16 mouse cellular contexts compared by ENCODE assay signal in genomic region chr3:122800050-122800449, GRCm38 (mm10).
DNase-seq lines count a peak whose midpoint lies in the region; ATAC-seq and TF ChIP-seq lines count a peak whose summit lies in the region.
"Had no signal": no experiment of that assay in that cellular context is flagged by ENCODE, and none has a peak within 500 bp of the region (broad histone marks: within the 10 kb centered on the region; RNA-seq: fewer than 3 reads in every experiment).

No protein-coding gene starts in this region.

- 75% methylated on average over 6 of the region's 6 CpGs for WGBS in intestine, embryonic 14.5 days
- 74% methylated on average over 6 of the region's 6 CpGs for WGBS in intestine, postnatal 0 days
- 69% methylated on average over 6 of the region's 6 CpGs for WGBS in hindbrain, embryonic 13.5 days
- WGBS in midbrain, embryonic 15.5 days: 47% methylated on average over 6 of the region's 6 CpGs
- 82% methylated on average over 6 of the region's 6 CpGs for WGBS in heart, embryonic 10.5 days

- no peak for DNase-seq in intestine, embryonic 14.5 days (ENCODE audit: low spot score)
- peak; percentile 63 for DNase-seq in MN1 (ENCODE audit: low spot score)
- no peak for DNase-seq in heart, embryonic 10.5 days (ENCODE audit: low spot score)
- DNase-seq in frontal cortex, postnatal 36 days (ENCODE audit: low spot score in 2 of 2): no peak
- DNase-seq: cerebellum, postnatal 25 days; gastrocnemius, postnatal 25 days; kidney, postnatal 36 days; layer of hippocampus, postnatal 36 days had no signal

- TF ChIP-seq CTCF in intestine, postnatal 0 days (IDR thresholded peaks at IDR 0.05; ENCODE audit: low read depth): no peak

- H3K4me2 ChIP-seq in intestine, embryonic 14.5 days (ENCODE audit: low read length): no peak overlapping the region
- H3K4me2 ChIP-seq in intestine, postnatal 0 days (replicated peaks; ENCODE audit: low read depth): no peak overlapping the region
- no peak overlapping the region for H3K4me2 ChIP-seq in hindbrain, embryonic 13.5 days
- no peak overlapping the region for H3K4me2 ChIP-seq in midbrain, embryonic 15.5 days
- H3K4me2 ChIP-seq: embryonic facial prominence, embryonic 12.5 days; heart, embryonic 12.5 days; limb, embryonic 13.5 days had no signal

- no peak for ATAC-seq in intestine, embryonic 14.5 days (replicated peaks; ENCODE audit: low FRiP score, low TSS enrichment, low read depth)
- no peak for ATAC-seq in intestine, postnatal 0 days
- no peak for ATAC-seq in hindbrain, embryonic 13.5 days (ENCODE audit: low FRiP score)
- 0 out of 2 replicates have a peak, but pooled peaks have one; percentile 55 for ATAC-seq in midbrain, embryonic 15.5 days (replicated peaks)
- ATAC-seq: activated CD4-positive, CD25-positive, alpha-beta regulatory T cell, adult 4 months had no signal

- no peak overlapping the region for H3K9ac ChIP-seq in intestine, embryonic 14.5 days (ENCODE audit: low read length)
- no peak overlapping the region for H3K9ac ChIP-seq in intestine, postnatal 0 days (ENCODE audit: low read depth, low read length)
- no peak overlapping the region for H3K9ac ChIP-seq in hindbrain, embryonic 13.5 days
- no peak overlapping the region for H3K9ac ChIP-seq in midbrain, embryonic 15.5 days
- H3K9ac ChIP-seq: embryonic facial prominence, embryonic 12.5 days; heart, embryonic 12.5 days; limb, embryonic 13.5 days had no signal

- H3K4me1 ChIP-seq in intestine, embryonic 14.5 days (replicated peaks; ENCODE audit: control insufficient read depth, insufficient read depth, low read length): peaks cover 20% of the 10 kb centered on the region
- no peaks in the 10 kb centered on the region for H3K4me1 ChIP-seq in intestine, postnatal 0 days (replicated peaks; ENCODE audit: control insufficient read depth, insufficient read depth, low read length)
- peaks cover 25% of the 10 kb centered on the region for H3K4me1 ChIP-seq in hindbrain, embryonic 13.5 days (replicated peaks)
- peaks cover 22% of the 10 kb centered on the region for H3K4me1 ChIP-seq in midbrain, embryonic 15.5 days
- H3K4me1 ChIP-seq in heart, embryonic 10.5 days: no peaks in the 10 kb centered on the region
- H3K4me1 ChIP-seq: heart, embryonic 12.5 days had no signal

- H3K4me3 ChIP-seq in intestine, embryonic 14.5 days (ENCODE audit: low read depth, low read length): no peak overlapping the region
- no peak overlapping the region for H3K4me3 ChIP-seq in intestine, postnatal 0 days (ENCODE audit: low read depth, low read length)
- no peak overlapping the region for H3K4me3 ChIP-seq in hindbrain, embryonic 13.5 days
- no peak overlapping the region for H3K4me3 ChIP-seq in midbrain, embryonic 15.5 days
- no peak overlapping the region for H3K4me3 ChIP-seq in heart, embryonic 10.5 days
- H3K4me3 ChIP-seq: embryonic facial prominence, embryonic 12.5 days; heart, embryonic 12.5 days; limb, embryonic 13.5 days had no signal

- H3K27me3 ChIP-seq in intestine, embryonic 14.5 days (replicated peaks; ENCODE audit: control insufficient read depth, insufficient read depth, low read length): no peaks in the 10 kb centered on the region
- no peaks in the 10 kb centered on the region for H3K27me3 ChIP-seq in intestine, postnatal 0 days (replicated peaks; ENCODE audit: control insufficient read depth, insufficient read depth, low read length)
- H3K27me3 ChIP-seq in hindbrain, embryonic 13.5 days: no peaks in the 10 kb centered on the region
- no peaks in the 10 kb centered on the region for H3K27me3 ChIP-seq in midbrain, embryonic 15.5 days (replicated peaks)
- H3K27me3 ChIP-seq in heart, embryonic 10.5 days (ENCODE audit: insufficient read depth, poor library complexity, severe bottlenecking): no peaks in the 10 kb centered on the region
- H3K27me3 ChIP-seq: embryonic facial prominence, embryonic 12.5 days; heart, embryonic 12.5 days; limb, embryonic 13.5 days had no signal

- H3K36me3 ChIP-seq in intestine, embryonic 14.5 days (ENCODE audit: control insufficient read depth, insufficient read depth, low read length): peaks cover 68% of the 10 kb centered on the region
- H3K36me3 ChIP-seq in intestine, postnatal 0 days (ENCODE audit: control insufficient read depth, insufficient read depth): peaks cover 48% of the 10 kb centered on the region
- H3K36me3 ChIP-seq in hindbrain, embryonic 13.5 days: no peaks in the 10 kb centered on the region
- no peaks in the 10 kb centered on the region for H3K36me3 ChIP-seq in midbrain, embryonic 15.5 days (replicated peaks)
- H3K36me3 ChIP-seq in heart, embryonic 10.5 days: peaks cover 6% of the 10 kb centered on the region
- H3K36me3 ChIP-seq: embryonic facial prominence, embryonic 12.5 days had no signal

- peak overlapping the region; percentile 74 for H3K27ac ChIP-seq in intestine, embryonic 14.5 days (ENCODE audit: low read depth)
- H3K27ac ChIP-seq in intestine, postnatal 0 days (ENCODE audit: low read depth, low read length): no peak overlapping the region
- peak overlapping the region; percentile 60; the same call in 1 of the 2 replicates for H3K27ac ChIP-seq in hindbrain, embryonic 13.5 days
- H3K27ac ChIP-seq in midbrain, embryonic 15.5 days: no peak overlapping the region
- no peak overlapping the region for H3K27ac ChIP-seq in heart, embryonic 10.5 days
- H3K27ac ChIP-seq: embryonic facial prominence, embryonic 12.5 days; limb, embryonic 13.5 days; macrophage had no signal

- H3K9me3 ChIP-seq in intestine, embryonic 14.5 days (ENCODE audit: control insufficient read depth, low read length): no peaks in the 10 kb centered on the region
- H3K9me3 ChIP-seq in intestine, postnatal 0 days (ENCODE audit: control insufficient read depth): no peaks in the 10 kb centered on the region
- no peaks in the 10 kb centered on the region for H3K9me3 ChIP-seq in hindbrain, embryonic 13.5 days
- H3K9me3 ChIP-seq in midbrain, embryonic 15.5 days: no peaks in the 10 kb centered on the region
- no peaks in the 10 kb centered on the region for H3K9me3 ChIP-seq in heart, embryonic 10.5 days
- H3K9me3 ChIP-seq: embryonic facial prominence, embryonic 12.5 days; heart, embryonic 12.5 days; limb, embryonic 13.5 days had no signal

Comparison
In these comparisons a context has a peak if more than half of its experiments do, and no peak if none do; other contexts are left out.
1. H3K27ac ChIP-seq: peak in intestine, embryonic 14.5 days (single experiment) and hindbrain, embryonic 13.5 days (single experiment); none in intestine, postnatal 0 days (single experiment), midbrain, embryonic 15.5 days (single experiment) and heart, embryonic 10.5 days (single experiment).